In the genomic region with DNA sequence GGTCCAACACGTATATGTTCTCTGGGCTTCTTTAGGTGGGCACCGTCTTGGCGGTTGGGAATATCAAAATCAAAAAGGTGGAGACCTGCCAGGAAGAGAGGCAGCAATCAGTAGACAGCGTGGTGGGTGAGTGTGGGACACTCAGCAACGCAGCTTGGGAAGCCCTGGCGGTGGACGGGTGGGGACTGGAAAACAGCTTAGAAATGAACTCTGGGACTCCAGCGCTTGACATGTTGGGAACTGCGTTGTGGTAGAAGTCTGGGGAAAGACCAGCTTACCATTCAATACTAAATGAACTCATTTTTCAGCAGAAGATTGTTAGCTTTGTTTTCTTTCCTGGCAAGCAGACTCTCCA, we compare ENCODE assay signal across 15 mouse cellular contexts. TPM values are rescaled to one million over a fixed set of nuclear protein-coding genes. Genes with fewer than 3 reads are reported as not detected.
DNase-seq lines count a peak whose midpoint lies in the region; ATAC-seq lines count a peak whose summit lies in the region.
"Had no signal": no experiment of that assay in that cellular context is flagged by ENCODE, and none has a peak within 500 bp of the region (broad histone marks: within the 10 kb centered on the region; RNA-seq: fewer than 3 reads in every experiment).

No protein-coding gene starts in this region.

- ATAC-seq in heart, embryonic 11.5 days (replicated peaks; ENCODE audit: insufficient number of reproducible peaks, low FRiP score, low TSS enrichment) = no peak
- no peak for ATAC-seq in liver, embryonic 11.5 days (replicated peaks; ENCODE audit: low FRiP score)
- ATAC-seq: forebrain, postnatal 0 days; midbrain, embryonic 16.5 days; Patski had no signal

- peak overlapping the region; percentile 54; the same call in 1 of the 2 replicates for H3K27ac ChIP-seq in heart, embryonic 11.5 days (ENCODE audit: low read depth, low read length)
- H3K27ac ChIP-seq in liver, embryonic 11.5 days (ENCODE audit: low read depth, low read length) = no peak overlapping the region
- H3K27ac ChIP-seq: macrophage had no signal

- no peak overlapping the region for H3K4me3 ChIP-seq in heart, embryonic 11.5 days (ENCODE audit: low read depth, low read length)
- no peak overlapping the region for H3K4me3 ChIP-seq in liver, embryonic 11.5 days (ENCODE audit: low read depth, low read length)

- peaks cover 13% of the 10 kb centered on the region for H3K4me1 ChIP-seq in heart, embryonic 11.5 days (ENCODE audit: control insufficient read depth, insufficient read depth, low read length)
- H3K4me1 ChIP-seq in liver, embryonic 11.5 days (replicated peaks; ENCODE audit: control insufficient read depth, insufficient read depth, low read length) = no peaks in the 10 kb centered on the region; the same call in 1 of the 2 replicates

- no peaks in the 10 kb centered on the region for H3K9me3 ChIP-seq in heart, embryonic 11.5 days (replicated peaks; ENCODE audit: control insufficient read depth, low read length)
- no peaks in the 10 kb centered on the region for H3K9me3 ChIP-seq in liver, embryonic 11.5 days (ENCODE audit: control insufficient read depth, low read length)

- 35% methylated on average over 9 of the region's 9 CpGs for WGBS in heart, embryonic 11.5 days (ENCODE audit: insufficient replicate concordance)
- WGBS in liver, embryonic 11.5 days = 41% methylated on average over 9 of the region's 9 CpGs

- DNase-seq in heart, adult 9 months (ENCODE audit: low spot score in 2 of 2) = no peak
- peak; percentile 19 for DNase-seq in urinary bladder, postnatal 14 days (ENCODE audit: low spot score)
- no peak for DNase-seq in urinary bladder, adult 2 months (ENCODE audit: low spot score)
- no peak for DNase-seq in liver, embryonic 11.5 days (ENCODE audit: low spot score)
- DNase-seq in layer of hippocampus, postnatal 36 days = no peak
- no peak for DNase-seq in adrenal gland, postnatal 36 days
- DNase-seq in ovary, postnatal 10 days (ENCODE audit: low spot score) = no peak
- DNase-seq: adrenal gland, postnatal 14 days; cerebellum, adult 18-20 months; embryo, embryonic 11 days; forebrain, postnatal 0 days had no signal

- H3K9ac ChIP-seq in heart, embryonic 11.5 days (ENCODE audit: low read depth, low read length) = peak overlapping the region; percentile 49; the same call in 1 of the 2 replicates
- H3K9ac ChIP-seq in liver, embryonic 11.5 days (ENCODE audit: low read depth, low read length) = no peak overlapping the region
- H3K9ac ChIP-seq: forebrain, postnatal 0 days had no signal

- peak overlapping the region; percentile 60 for H3K4me2 ChIP-seq in heart, embryonic 11.5 days
- H3K4me2 ChIP-seq in liver, embryonic 11.5 days = peak overlapping the region; percentile 38

- H3K27me3 ChIP-seq in heart, embryonic 11.5 days (ENCODE audit: control insufficient read depth, insufficient read depth, low read length) = no peaks in the 10 kb centered on the region
- H3K27me3 ChIP-seq in liver, embryonic 11.5 days (replicated peaks; ENCODE audit: control insufficient read depth, insufficient read depth, low read length) = no peaks in the 10 kb centered on the region
- H3K27me3 ChIP-seq: Patski had no signal

- no peaks in the 10 kb centered on the region for H3K36me3 ChIP-seq in heart, embryonic 11.5 days (ENCODE audit: control insufficient read depth, insufficient read depth, low read length)
- H3K36me3 ChIP-seq in liver, embryonic 11.5 days (ENCODE audit: control insufficient read depth, insufficient read depth, low read length) = no peaks in the 10 kb centered on the region

RNA-seq across cellular contexts. Expression of gene Rbpj, which starts 3.8 kb away (rescaled TPM):
- 22.0 and 26.3 TPM in 2 replicates for polyA plus RNA-seq in heart, embryonic 11.5 days (2014; fragmentation: Nextera tagmentation; extraction: Ambion mirVana)
- polyA plus RNA-seq in urinary bladder, adult 2 months (2012; rRNA removed) = 37.4 and 40.3 TPM in 2 replicates
- 21.6 and 27.0 TPM in 2 replicates for polyA plus RNA-seq in liver, embryonic 11.5 days (2014; fragmentation: Nextera tagmentation; extraction: Ambion mirVana)
- total RNA-seq in layer of hippocampus, postnatal 36 days (2021) = 10 to 100 TPM; 21.4 to 27.7 TPM
- 10 to 100 TPM; 39.4 to 44.5 TPM for total RNA-seq in adrenal gland, postnatal 36 days (2021)
